Mouse (Mus musculus) cerebellum, adult (tissue): ENCODE data around the gene Pigo.
A peak's percentile ranks its signal among the peaks of the same experiment; 100 is the strongest.
"Not testable (repeated sequence)": the region's sequence is repeated elsewhere in the genome, so short reads cannot be mapped to it uniquely, and the experiment has no call there.

Experiments
- ATAC-seq: cut with Nextera tagmentation; 2 replicates; pipeline ENCODE4 v1.9.2; 2017; ENCODE audit warnings: mild to moderate bottlenecking, moderate library complexity, mixed read lengths; ENCODE audit not compliant: insufficient number of reproducible peaks, low FRiP score, low TSS enrichment

Gene Pigo

DNA sequence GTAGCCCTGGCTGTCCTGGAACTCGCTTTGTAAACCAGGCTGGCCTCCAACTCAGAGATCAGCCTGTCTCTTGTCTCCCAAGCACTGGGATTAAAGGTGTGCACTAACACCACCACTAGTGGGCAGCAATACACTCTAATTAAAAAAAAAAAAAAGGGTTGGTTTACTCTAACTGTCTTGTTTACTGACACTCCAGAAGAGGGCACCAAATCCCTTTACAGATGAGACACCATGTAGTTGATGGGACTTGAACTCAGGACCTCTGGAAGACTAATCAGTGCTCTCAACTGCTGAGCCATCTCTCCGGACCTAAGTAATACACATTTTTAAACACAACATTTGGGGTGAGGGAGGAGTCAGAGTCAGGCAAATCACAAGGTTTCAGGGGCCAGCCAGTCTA is 19.9 kb downstream of the Pigo start:
- ATAC-seq, result no peak

DNA sequence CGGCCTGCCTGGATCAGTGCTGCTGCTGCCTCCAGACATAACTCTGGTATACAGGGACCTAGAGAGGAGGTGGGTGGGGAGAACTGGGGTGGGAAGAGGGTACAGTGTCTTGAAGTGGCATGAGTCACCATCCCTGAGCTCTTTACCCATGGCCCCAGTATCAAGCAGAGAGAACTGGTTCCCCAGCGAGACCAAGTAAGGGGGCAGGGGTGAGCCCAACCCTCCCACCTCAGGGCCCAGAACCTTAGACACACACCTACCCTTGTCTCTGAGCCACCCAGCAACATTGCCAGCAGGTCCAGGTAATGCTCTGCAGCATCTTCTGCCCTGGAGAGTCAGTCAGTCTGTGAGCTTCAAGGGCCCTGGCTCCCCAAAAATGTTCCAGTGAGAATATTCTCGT is 20.7 kb downstream of the Pigo start:
- no peak for ATAC-seq

GRCm38 (mm10) chr4:43002756-43003439 is 22.7 kb downstream of the Pigo start:
- no peak for ATAC-seq

DNA sequence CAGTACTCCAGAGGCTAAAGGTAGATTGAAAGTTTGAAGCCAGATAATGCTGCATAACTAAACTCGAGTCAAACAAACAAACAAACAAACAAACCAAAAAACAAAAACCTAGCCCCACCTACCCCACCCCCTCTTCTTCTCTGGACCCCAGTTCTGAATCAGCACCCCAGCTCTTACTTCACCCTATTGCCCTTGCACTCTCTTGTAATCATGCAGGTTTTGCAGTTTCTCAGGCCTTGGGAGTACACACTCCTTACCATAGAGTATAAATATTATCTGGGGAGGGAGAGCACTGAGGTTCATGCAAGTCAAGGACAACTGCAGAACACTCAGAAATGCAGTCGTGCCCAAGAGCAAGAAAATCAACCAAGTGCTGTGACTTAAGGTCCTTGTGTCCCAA is 24.3 kb downstream of the Pigo start:
- ATAC-seq, result no peak

GRCm38 (mm10) chr4:43000141-43000986 is 25.3 kb downstream of the Pigo start, which contains the start of gene Vcp:
TSS of gene Vcp (minus strand) at chr4:43000507.
- ATAC-seq, result peak; percentile 95

DNA sequence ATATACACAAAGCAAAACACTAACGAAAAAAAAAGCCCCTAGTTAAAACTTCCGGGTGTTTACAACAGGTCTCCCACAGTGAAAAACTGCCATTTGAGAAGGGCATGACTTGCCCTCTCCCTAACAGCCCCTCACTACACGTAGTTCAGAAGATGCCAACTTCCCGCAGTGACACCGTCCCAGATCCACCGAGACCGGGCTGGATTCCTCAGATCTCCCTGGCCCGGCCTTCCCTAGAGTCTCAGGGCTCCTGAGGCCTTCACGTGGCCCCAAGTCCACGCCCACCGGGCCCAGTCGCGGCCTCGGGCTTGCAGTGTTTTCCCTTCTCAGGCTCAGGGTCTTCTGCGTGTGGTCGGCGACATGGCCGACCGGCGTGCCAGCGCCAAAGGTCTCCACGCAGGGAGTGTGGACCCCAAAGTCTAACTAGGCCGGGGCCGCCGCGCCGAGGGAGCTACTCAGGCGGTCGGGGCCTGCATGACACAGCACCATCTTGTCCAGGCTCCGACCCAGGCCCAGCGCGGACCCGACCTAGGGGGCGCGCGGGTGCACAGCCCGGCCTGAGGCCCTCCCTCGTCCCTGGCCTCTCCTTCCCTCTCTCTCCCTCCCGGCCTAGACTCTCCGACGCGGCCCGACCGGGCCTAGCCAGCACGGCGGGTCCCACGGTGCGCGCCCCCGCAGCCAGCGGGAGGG is 26.0 kb downstream of the Pigo start:
- ATAC-seq, result peak; percentile 74

DNA sequence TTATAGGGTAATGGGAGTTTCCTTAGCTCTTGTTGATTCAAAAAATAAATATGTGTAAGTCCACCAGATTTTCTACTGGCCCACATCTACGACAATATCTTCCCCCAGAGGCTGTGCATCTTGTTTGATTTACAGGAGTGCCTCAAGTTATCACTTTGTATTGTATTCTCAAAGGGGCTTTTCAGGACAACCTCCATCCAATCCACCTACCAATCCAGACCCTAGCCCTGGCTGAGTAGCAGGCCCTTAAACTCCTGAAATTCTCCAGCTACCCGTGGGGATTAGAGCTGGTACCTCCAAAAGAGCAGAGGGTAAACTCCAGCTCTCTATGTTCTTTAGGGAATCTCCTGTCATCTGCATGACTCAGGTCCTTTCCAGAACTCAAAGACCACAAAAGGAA is 27.6 kb downstream of the Pigo start:
- ATAC-seq, result no peak

DNA sequence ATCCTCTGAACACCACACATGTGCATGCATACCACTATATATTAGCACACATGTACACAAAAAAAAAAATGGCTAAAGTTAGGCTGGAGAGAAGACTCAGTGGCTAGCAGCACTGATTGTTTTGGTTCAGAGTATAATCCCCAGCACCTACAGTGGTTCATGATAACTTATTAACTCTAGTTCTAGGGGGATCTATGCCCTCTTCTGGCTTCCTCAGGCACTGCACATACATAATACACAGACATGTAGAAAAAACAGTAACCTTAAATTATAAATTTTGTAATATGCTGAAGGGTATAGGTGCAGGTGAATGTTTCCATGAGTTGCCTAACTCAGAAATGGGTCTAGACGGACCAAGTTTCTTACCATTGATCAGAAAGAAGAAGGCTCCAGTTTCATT is 37.3 kb downstream of the Pigo start:
- ATAC-seq, result no peak

- ATAC-seq, result not testable (repeated sequence)
These were observed 45.2 kb downstream of the Pigo start for GRCm38 (mm10) chr4:42980467-42980866.

- no peak for ATAC-seq
These were observed 47.6 kb downstream of the Pigo start for GRCm38 (mm10) chr4:42978062-42978461.

DNA sequence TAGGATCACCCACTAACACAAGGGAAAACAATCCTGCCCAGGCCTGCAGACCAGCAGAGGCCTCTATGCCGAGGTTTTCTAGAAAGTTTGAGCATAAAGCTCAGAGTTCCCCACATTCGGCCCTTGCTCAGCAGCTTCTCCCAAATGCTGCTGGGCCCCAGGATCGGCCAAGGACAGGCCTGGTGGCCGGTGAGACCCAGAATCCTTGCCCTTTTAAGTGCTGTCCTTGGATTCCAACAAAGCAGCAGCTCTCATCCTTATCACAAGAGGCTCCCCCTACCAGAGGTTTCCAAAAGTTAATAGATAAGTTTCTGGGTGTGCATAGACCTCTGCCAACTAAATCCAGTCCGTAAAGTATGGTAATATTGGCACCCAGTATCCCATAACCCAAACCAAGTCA is 51.8 kb downstream of the Pigo start:
- ATAC-seq, result no peak

GRCm38 (mm10) chr4:42972952-42973351 is 52.7 kb downstream of the Pigo start:
- ATAC-seq, result no peak

- ATAC-seq, result no peak
These were observed 56.3 kb downstream of the Pigo start, which contains the start of gene 1700022I11Rik for GRCm38 (mm10) chr4:42969304-42969703. TSS of gene 1700022I11Rik (plus strand) at chr4:42969604.
